Mouse (Mus musculus) midbrain, postnatal 0 days (tissue): ENCODE results near the gene Bad. TPM values are rescaled to one million over a fixed set of nuclear protein-coding genes. Genes with fewer than 3 reads are reported as not detected.

ENCODE experiments used
- ATAC-seq: fragments of 200-750 bp; cut with Nextera tagmentation; 2 replicates; pipeline ENCODE4 v1.8.0; 2017; ENCODE audit warnings: moderate number of reproducible peaks, mild to moderate bottlenecking, moderate TSS enrichment, moderate library complexity; ENCODE audit not compliant: low FRiP score
- DNase-seq: peaks from one replicate; pipeline ENCODE4 v3.0.0-alpha.2; 2015; ENCODE audit warnings: low spot score
- H3K27ac ChIP-seq: fragments of 300-500 bp; sonication (generic); 2 replicates; pipeline ENCODE4 v1.5.1; 2014; ENCODE audit warnings: low read depth, mild to moderate bottlenecking, low read length, mixed read lengths
- H3K27me3 ChIP-seq: fragments of 300-500 bp; sonication (generic); 2 replicates; pipeline ENCODE4 v1.6.1; 2014; ENCODE audit warnings: low read length, control low read depth, mixed read lengths; ENCODE audit not compliant: insufficient read depth
- H3K36me3 ChIP-seq: fragments of 300-500 bp; sonication (generic); 2 replicates; pipeline ENCODE4 v1.6.1; 2014; ENCODE audit warnings: low read length, control low read depth, mixed read lengths; ENCODE audit not compliant: insufficient read depth
- H3K4me1 ChIP-seq: fragments of 300-500 bp; sonication (generic); 2 replicates; pipeline ENCODE4 v1.6.1; 2014; ENCODE audit warnings: mild to moderate bottlenecking, control low read depth, antibody characterized with exemption, low read length, mixed read lengths; ENCODE audit not compliant: insufficient read depth
- H3K4me2 ChIP-seq: fragments of 300-500 bp; sonication (generic); 2 replicates; pipeline ENCODE4 v1.6.1; 2014; ENCODE audit warnings: low read depth, mild to moderate bottlenecking, low read length, mixed read lengths; ENCODE audit not compliant: poor library complexity, severe bottlenecking
- H3K4me3 ChIP-seq: fragments of 300-500 bp; sonication (generic); 2 replicates; pipeline ENCODE4 v1.5.1; 2014; ENCODE audit warnings: low read depth, mild to moderate bottlenecking, low read length, moderate library complexity
- H3K9ac ChIP-seq: fragments of 300-500 bp; sonication (generic); replicated peaks from 2 replicates; pipeline ENCODE4 v1.6.1; 2014; ENCODE audit warnings: mild to moderate bottlenecking, low read length, moderate library complexity, mixed read lengths; ENCODE audit not compliant: poor library complexity, severe bottlenecking
- H3K9me3 ChIP-seq: fragments of 300-500 bp; sonication (generic); 2 replicates; pipeline ENCODE4 v1.6.1; 2016; ENCODE audit warnings: low read length, control low read depth
- CTCF ChIP-seq: IDR thresholded peaks from 2 replicates; pipeline ENCODE4 v1.5.1; 2016; ENCODE audit warnings: antibody characterized with exemption, mild to moderate bottlenecking
- WGBS: fragments of 180-500 bp; shearing (Covaris S2); extraction: QIAGEN DNeasy Blood & Tissue Kit; methylation state at CpG from one replicate; pipeline ENCODE4 v1.1.7; 2014; 5-methylcytosine and 5-hydroxymethylcytosine counted together
- polyA plus RNA-seq: library from polyadenylated mRNA; unstranded; fragments of >200 nt; fragmentation: Nextera tagmentation; extraction: Ambion mirVana; gene quantifications from 2 replicates; pipeline ENCODE4 v1.2.1, GENCODE M21; 2015
- total RNA-seq: library from RNA; depleted of rRNA; stranded (reverse); fragments of >200 nt; gene quantifications from 2 replicates; pipeline ENCODE4 v1.2.3, GENCODE M21; 2014

Bad gene
- total and polyA plus RNA-seq, 2 experiments from 2014 or later = 50.3 to 91.6 TPM

DNA sequence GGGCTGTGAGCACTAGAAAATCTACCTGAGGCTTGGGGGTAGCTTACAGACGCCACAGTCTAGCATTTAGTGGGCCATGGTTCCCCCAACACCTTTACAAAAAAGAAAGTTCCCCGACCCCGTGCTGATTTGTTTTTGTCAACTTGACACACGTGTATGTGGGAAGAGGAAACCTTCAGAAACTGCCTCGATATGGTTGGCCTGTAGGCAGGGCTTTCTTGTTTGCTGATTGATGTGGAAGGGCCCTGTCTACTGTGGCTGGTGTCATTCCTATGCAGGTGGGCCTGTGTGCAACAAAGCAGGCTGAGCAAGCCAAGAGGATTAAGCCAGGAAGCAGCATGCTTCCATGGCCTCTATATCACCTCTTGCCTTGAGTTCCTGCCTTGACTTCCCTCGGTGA, 28.6 kb upstream of the Bad start:
- Histone ChIP-seq H3K4me1 (peaks cover 5% of the 10 kb centered on the region), H3K36me3 (peaks cover 31% of the 10 kb centered on the region), H3K4me2 (no peak overlapping the region), H3K9ac (no peak overlapping the region), H3K27me3 (no peaks in the 10 kb centered on the region), H3K4me3 (no peak overlapping the region), H3K27ac (no peak overlapping the region), H3K9me3 (no peaks in the 10 kb centered on the region)
- 88% methylated on average over 6 of the region's 6 CpGs for WGBS
- no peak for ATAC-seq
- TF ChIP-seq CTCF = no peak
- no peak for DNase-seq

DNA sequence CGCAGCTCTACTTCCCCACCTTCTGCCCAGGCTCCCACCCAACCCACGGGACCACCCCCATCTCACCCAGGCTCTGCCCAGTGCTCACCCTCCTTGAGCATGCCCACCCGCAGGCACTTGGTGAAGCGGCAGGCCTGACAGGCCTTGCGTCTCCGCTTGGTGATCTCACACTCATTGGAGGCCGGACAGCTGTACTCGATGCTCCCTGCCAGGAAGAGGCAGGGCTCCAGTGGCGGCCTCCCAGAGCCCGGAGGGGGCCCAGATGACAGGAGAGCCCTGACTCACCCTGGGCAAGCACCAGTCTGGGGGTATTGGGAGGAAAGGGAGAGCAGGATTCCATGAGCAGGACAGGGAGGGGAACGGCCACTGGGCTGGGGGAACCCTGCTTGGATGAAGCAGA, 27.7 kb upstream of the Bad start:
- H3K27ac ChIP-seq = no peak overlapping the region
- H3K27me3 ChIP-seq = no peaks in the 10 kb centered on the region
- no peak overlapping the region for H3K9ac ChIP-seq
- H3K9me3 ChIP-seq = no peaks in the 10 kb centered on the region
- no peak overlapping the region for H3K4me3 ChIP-seq
- H3K4me1 ChIP-seq = no peaks in the 10 kb centered on the region
- TF ChIP-seq CTCF = no peak
- no peak overlapping the region for H3K4me2 ChIP-seq
- 85% methylated on average over 11 of the region's 11 CpGs for WGBS
- no peak for ATAC-seq
- H3K36me3 ChIP-seq = peaks cover 31% of the 10 kb centered on the region
- no peak for DNase-seq

DNA sequence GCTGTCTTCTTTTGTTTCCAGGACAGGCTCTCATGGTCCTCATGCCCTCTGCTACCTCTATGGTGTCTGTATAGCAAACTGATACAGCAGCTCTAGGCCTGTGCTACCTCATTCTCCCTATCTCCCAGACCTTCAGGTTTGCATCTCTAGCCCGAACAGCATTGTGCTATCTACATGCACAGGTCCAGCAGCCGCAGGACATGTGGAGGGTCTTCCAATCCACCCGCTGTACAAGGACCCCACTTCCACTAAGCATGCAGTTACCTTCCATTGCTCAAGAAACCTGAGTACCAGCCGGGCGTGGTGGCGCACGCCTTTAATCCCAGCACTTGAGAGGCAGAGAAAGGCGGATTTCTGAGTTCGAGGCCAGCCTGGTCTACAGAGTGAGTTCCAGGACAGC, 27.1 kb upstream of the Bad start:
- H3K9me3 ChIP-seq = no peaks in the 10 kb centered on the region
- H3K4me1 ChIP-seq = no peaks in the 10 kb centered on the region
- H3K27ac ChIP-seq = no peak overlapping the region
- no peak overlapping the region for H3K4me3 ChIP-seq
- no peak overlapping the region for H3K4me2 ChIP-seq
- 96% methylated on average over 9 of the region's 9 CpGs for WGBS
- no peak overlapping the region for H3K9ac ChIP-seq
- no peak for DNase-seq
- H3K27me3 ChIP-seq = no peaks in the 10 kb centered on the region
- no peak for ATAC-seq
- TF ChIP-seq CTCF = no peak
- H3K36me3 ChIP-seq = peaks cover 31% of the 10 kb centered on the region

GRCm38 (mm10) chr19:6915276-6915675, 26.4 kb upstream of the Bad start:
- H3K4me3 ChIP-seq = no peak overlapping the region
- ATAC-seq (no peak), DNase-seq (no peak)
- no peak overlapping the region for H3K9ac ChIP-seq
- no peaks in the 10 kb centered on the region for H3K9me3 ChIP-seq
- 88% methylated on average over 4 of the region's 4 CpGs for WGBS
- peaks cover 31% of the 10 kb centered on the region for H3K36me3 ChIP-seq
- no peak overlapping the region for H3K4me2 ChIP-seq
- no peak for TF ChIP-seq CTCF
- no peak overlapping the region for H3K27ac ChIP-seq
- H3K4me1 ChIP-seq = peaks cover 4% of the 10 kb centered on the region
- H3K27me3 ChIP-seq = no peaks in the 10 kb centered on the region

DNA sequence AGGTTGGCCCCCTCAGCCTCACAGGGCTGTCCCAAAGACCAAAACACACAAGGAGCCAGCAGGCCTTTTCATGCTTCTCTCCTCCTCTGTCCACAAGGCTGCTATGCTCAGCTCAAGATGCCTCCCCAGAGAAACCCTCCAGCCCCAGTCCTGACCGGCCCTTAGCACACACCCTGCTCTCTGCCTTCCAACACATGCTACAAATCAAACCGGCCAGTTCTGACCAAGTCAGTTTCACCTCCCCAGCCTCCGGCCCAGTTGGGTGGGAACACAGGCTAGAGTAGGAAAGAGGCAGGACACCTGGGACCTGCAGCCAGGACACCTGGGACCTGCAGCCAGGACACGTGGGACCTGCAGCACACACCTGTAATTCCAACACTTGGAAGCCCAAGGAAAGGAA, 25.2 kb upstream of the Bad start:
- Histone ChIP-seq H3K4me1 (peaks cover 11% of the 10 kb centered on the region), H3K4me2 (no peak overlapping the region), H3K36me3 (peaks cover 26% of the 10 kb centered on the region), H3K27me3 (no peaks in the 10 kb centered on the region), H3K27ac (no peak overlapping the region), H3K4me3 (no peak overlapping the region), H3K9me3 (no peaks in the 10 kb centered on the region), H3K9ac (no peak overlapping the region)
- no peak for TF ChIP-seq CTCF
- 82% methylated on average over 4 of the region's 4 CpGs for WGBS
- no peak for DNase-seq
- no peak for ATAC-seq

DNA sequence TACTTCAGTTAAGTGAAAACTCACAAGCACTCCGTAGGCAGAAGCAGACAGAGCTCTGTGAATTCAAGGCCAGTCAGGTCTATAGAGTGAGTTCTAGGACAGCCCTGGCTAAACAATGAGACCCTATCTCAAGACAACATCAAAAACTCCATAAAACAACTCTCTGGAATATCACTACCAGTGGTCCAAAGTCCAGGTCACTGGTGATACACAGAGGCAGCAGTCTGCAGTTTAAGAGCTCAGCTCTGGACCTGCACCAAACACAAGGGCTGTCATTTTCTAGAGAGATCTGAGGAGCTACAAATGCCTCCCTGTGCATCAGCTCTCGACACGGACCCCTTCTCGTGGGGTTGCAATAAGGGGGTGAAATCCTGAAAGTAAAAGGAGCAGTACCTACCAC, 23.3 kb upstream of the Bad start:
- Histone ChIP-seq H3K36me3 (peaks cover 8% of the 10 kb centered on the region; the same call in 1 of the 2 replicates), H3K4me1 (peaks cover 16% of the 10 kb centered on the region), H3K27ac (no peak overlapping the region), H3K9me3 (no peaks in the 10 kb centered on the region), H3K9ac (no peak overlapping the region), H3K4me2 (no peak overlapping the region), H3K27me3 (peaks cover 4% of the 10 kb centered on the region), H3K4me3 (no peak overlapping the region)
- TF ChIP-seq CTCF = no peak
- 93% methylated on average over 4 of the region's 4 CpGs for WGBS
- ATAC-seq (no peak), DNase-seq (no peak)

- DNase-seq (no peak), ATAC-seq (no peak)
- Histone ChIP-seq H3K4me1 (peaks cover 16% of the 10 kb centered on the region), H3K9me3 (no peaks in the 10 kb centered on the region), H3K36me3 (no peaks in the 10 kb centered on the region), H3K27ac (no peak overlapping the region), H3K27me3 (peaks cover 13% of the 10 kb centered on the region), H3K4me3 (no peak overlapping the region), H3K9ac (0 out of 2 replicates have a peak overlapping the region, but pooled peaks have one; percentile 29), H3K4me2 (no peak overlapping the region)
- TF ChIP-seq CTCF = no peak
These were observed 22.2 kb upstream of the Bad start for GRCm38 (mm10) chr19:6919431-6919830.
